ENCODE assay signal across 26 mouse cellular contexts in genomic region chr1:180752115-180752514, GRCm38 (mm10). TPM values are rescaled to one million over a fixed set of nuclear protein-coding genes. Genes with fewer than 3 reads are reported as not detected.
"Had no signal": no experiment of that assay in that cellular context is flagged by ENCODE, and none has a peak within 500 bp of the region (broad histone marks: within the 10 kb centered on the region; RNA-seq: fewer than 3 reads in every experiment).

No protein-coding gene starts in this region.

- H3K27ac ChIP-seq: liver, embryonic 15.5 days; lung, embryonic 15.5 days; macrophage; midbrain, embryonic 10.5 days; neural tube, embryonic 13.5 days; neural tube, embryonic 15.5 days had no signal

- ATAC-seq: liver, postnatal 0 days; lung, postnatal 0 days; midbrain, embryonic 16.5 days had no signal

- DNase-seq: liver, postnatal 0 days; lung, adult 2 months; lung, postnatal 14 days; lung, postnatal 36 days; midbrain, embryonic 14.5 days; retina, postnatal 1 day; right cerebral cortex, adult 18-20 months; right cerebral cortex, postnatal 25 days; right cerebral cortex, postnatal 4 days; spleen, adult 18-20 months; thymus, adult 18-20 months; thymus, postnatal 14 days; thymus, postnatal 36 days had no signal

- H3K27me3 ChIP-seq: liver, embryonic 15.5 days; lung, embryonic 15.5 days; neural tube, embryonic 13.5 days; neural tube, embryonic 15.5 days had no signal

- H3K9ac ChIP-seq: liver, embryonic 15.5 days; liver, postnatal 0 days; lung, embryonic 15.5 days; neural tube, embryonic 13.5 days; neural tube, embryonic 15.5 days had no signal

- H3K4me2 ChIP-seq: liver, embryonic 15.5 days; lung, embryonic 15.5 days; neural tube, embryonic 13.5 days; neural tube, embryonic 15.5 days had no signal

- H3K4me3 ChIP-seq: liver, embryonic 15.5 days; lung, embryonic 15.5 days; midbrain, embryonic 10.5 days; myocyte; neural tube, embryonic 13.5 days; neural tube, embryonic 15.5 days had no signal

- H3K9me3 ChIP-seq: liver, embryonic 15.5 days; lung, embryonic 15.5 days; midbrain, embryonic 10.5 days; neural tube, embryonic 13.5 days; neural tube, embryonic 15.5 days had no signal

- H3K4me1 ChIP-seq: liver, embryonic 15.5 days; lung, embryonic 15.5 days; midbrain, embryonic 10.5 days; neural tube, embryonic 13.5 days; neural tube, embryonic 15.5 days had no signal

RNA-seq across cellular contexts. Expression of gene Mixl1, which starts 55.3 kb away (rescaled TPM):
- total RNA-seq: megakaryocyte progenitor cell, adult 5-6 weeks; megakaryocyte-erythroid progenitor cell, adult 5-6 weeks had no signal
- polyA plus RNA-seq: liver, postnatal 0 days; lung, adult 2 months; lung, postnatal 0 days; macrophage; midbrain, embryonic 14.5 days; myocyte; neural tube, embryonic 13.5 days; neural tube, embryonic 15.5 days; small intestine, adult 2 months; stomach, embryonic 16.5 days had no signal
